Mouse (Mus musculus) liver, postnatal 0 days (tissue): ENCODE data around the gene Adh6b.

Experiments
- CTCF ChIP-seq: sonication (generic); IDR thresholded peaks from 2 replicates; pipeline ENCODE4 v1.5.1; 2016; ENCODE audit warnings: antibody characterized with exemption, low read depth
- EP300 ChIP-seq: IDR thresholded peaks from 2 replicates; pipeline ENCODE4 v1.6.1; 2016; ENCODE audit warnings: antibody characterized with exemption, low read depth, mild to moderate bottlenecking

GRCm38 (mm10) chr3:138325001-138325400, 16.6 kb upstream of the Adh6b start:
- TF ChIP-seq CTCF (no peak), EP300 (no peak)
